Mouse (Mus musculus): ENCODE data around the gene Cotl1.

DNA sequence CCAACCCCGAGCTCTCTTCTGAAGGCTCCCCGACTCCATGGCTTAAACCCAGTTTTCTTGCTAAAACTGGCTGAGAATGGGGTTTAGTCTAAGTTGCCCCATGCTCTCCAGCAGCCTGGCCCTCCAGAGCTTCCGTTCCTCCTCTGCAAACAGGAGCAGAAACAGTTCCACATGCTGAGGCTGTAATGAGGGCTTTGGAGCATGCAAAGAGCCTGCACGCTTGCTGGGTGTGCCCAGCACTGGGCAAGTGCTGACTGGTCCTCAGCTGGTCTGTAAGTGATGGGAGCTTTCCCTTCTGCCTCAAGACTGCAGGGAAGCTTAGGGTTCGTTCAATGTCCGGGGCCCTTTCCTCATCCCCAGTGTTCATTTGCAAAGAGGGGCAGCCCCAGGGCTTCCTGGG lies 24.1 kb downstream of the Cotl1 start:
- no peak for TF ChIP-seq CTCF (IDR thresholded peaks at IDR 0.05; ENCODE audit: control insufficient read depth, insufficient read depth, insufficient read length)
- no peak for TF ChIP-seq MYOD1 (IDR thresholded peaks at IDR 0.05; ENCODE audit: control insufficient read depth, insufficient read length, low read depth)
- TF ChIP-seq MYOG (IDR thresholded peaks at IDR 0.05; ENCODE audit: control insufficient read depth, extremely low read depth, insufficient read length), result no peak
- TF ChIP-seq MAX (IDR thresholded peaks at IDR 0.05), result no peak
- TF ChIP-seq USF1 (IDR thresholded peaks at IDR 0.05; ENCODE audit: low read depth), result no peak
